19 mouse cellular contexts compared by ENCODE assay signal in the genomic region with DNA sequence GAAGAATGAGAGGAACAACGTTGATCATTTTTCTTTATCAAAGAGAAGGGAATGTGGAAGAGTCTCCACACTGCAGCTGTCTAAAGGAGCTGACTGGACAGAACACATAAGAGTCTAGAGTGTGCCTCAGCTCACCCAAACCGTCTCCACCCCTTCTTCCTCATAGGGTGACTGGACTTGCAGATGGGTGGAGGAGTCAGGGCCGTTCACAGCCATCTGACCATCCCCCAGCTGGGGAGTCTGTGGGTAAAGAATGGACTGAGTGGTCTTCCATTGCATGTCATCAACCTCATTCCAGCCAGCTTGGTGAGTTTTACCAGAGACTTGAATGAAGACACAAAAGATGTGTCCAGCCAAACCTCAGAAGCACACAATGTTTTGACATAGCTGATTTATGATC.
"Had no signal": no experiment of that assay in that cellular context is flagged by ENCODE, and none has a peak within 500 bp of the region (broad histone marks: within the 10 kb centered on the region; RNA-seq: fewer than 3 reads in every experiment).

No protein-coding gene starts in this region.

- H3K9ac ChIP-seq: liver, embryonic 14.5 days; lung, embryonic 14.5 days; midbrain, embryonic 13.5 days; neural tube, embryonic 13.5 days; neural tube, embryonic 15.5 days had no signal

- H3K4me1 ChIP-seq: midbrain, embryonic 13.5 days; neural tube, embryonic 13.5 days; neural tube, embryonic 15.5 days had no signal

- H3K27ac ChIP-seq: liver, embryonic 14.5 days; midbrain, embryonic 13.5 days; neural tube, embryonic 13.5 days; neural tube, embryonic 15.5 days had no signal

- H3K36me3 ChIP-seq: midbrain, embryonic 13.5 days; neural tube, embryonic 13.5 days; neural tube, embryonic 15.5 days had no signal

- DNase-seq: lung, adult 18-20 months; lung, embryonic 14.5 days; lung, postnatal 10 days; lung, postnatal 4 days; retina, postnatal 1 day; right cerebral cortex, adult 18-20 months; right cerebral cortex, postnatal 25 days; right cerebral cortex, postnatal 4 days; spleen, adult 18-20 months; thymus, adult 18-20 months; thymus, postnatal 14 days; thymus, postnatal 36 days had no signal

- H3K27me3 ChIP-seq: midbrain, embryonic 13.5 days; neural tube, embryonic 13.5 days; neural tube, embryonic 15.5 days had no signal

- H3K9me3 ChIP-seq: midbrain, embryonic 13.5 days; neural tube, embryonic 13.5 days; neural tube, embryonic 15.5 days had no signal

- H3K4me3 ChIP-seq: midbrain, embryonic 13.5 days; myocyte; neural tube, embryonic 13.5 days; neural tube, embryonic 15.5 days had no signal

- ATAC-seq: midbrain, embryonic 13.5 days; midbrain, embryonic 16.5 days had no signal

- H3K4me2 ChIP-seq: lung, embryonic 14.5 days; midbrain, embryonic 11.5 days; midbrain, embryonic 13.5 days; neural tube, embryonic 13.5 days; neural tube, embryonic 15.5 days had no signal
